ENCODE assay signal across 26 mouse cellular contexts in genomic region chr11:82016181-82016780, GRCm38 (mm10). TPM values are rescaled to one million over a fixed set of nuclear protein-coding genes. Genes with fewer than 3 reads are reported as not detected.
DNase-seq lines count a peak whose midpoint lies in the region; ATAC-seq and TF ChIP-seq lines count a peak whose summit lies in the region.
"Had no signal": no experiment of that assay in that cellular context is flagged by ENCODE, and none has a peak within 500 bp of the region (broad histone marks: within the 10 kb centered on the region; RNA-seq: fewer than 3 reads in every experiment).

No protein-coding gene starts in this region.

- dilution Hi-C loops in CH12.LX (cut with MboI; ENCODE audit: extremely low pct_ligation_motif_present, extremely low pct_unique_long_range_greater_than_20kb, low sequenced_read_pairs): no loop called here

- TF ChIP-seq RAD21 in CH12.LX (IDR thresholded peaks at IDR 0.05; ENCODE audit: low read depth, low read length): no peak

- H3K4me2 ChIP-seq in heart, embryonic 12.5 days: no peak overlapping the region
- H3K4me2 ChIP-seq in CH12.LX (ENCODE audit: insufficient read depth, low read depth, poor library complexity, severe bottlenecking): no peak overlapping the region
- H3K4me2 ChIP-seq: forebrain, embryonic 12.5 days; midbrain, embryonic 15.5 days had no signal

- no peaks in the 10 kb centered on the region for H3K79me2 ChIP-seq in heart, adult 2 months (replicated peaks; ENCODE audit: control insufficient read depth, insufficient read depth, low read length)
- no peaks in the 10 kb centered on the region for H3K79me2 ChIP-seq in CH12.LX (replicated peaks; ENCODE audit: control insufficient read depth, extremely low read depth, insufficient read depth, poor library complexity, severe bottlenecking)

- TF ChIP-seq EP300 in heart, adult 2 months (IDR thresholded peaks at IDR 0.05; ENCODE audit: insufficient read depth, low read depth, low read length): no peak
- no peak for TF ChIP-seq EP300 in CH12.LX (IDR thresholded peaks at IDR 0.05; ENCODE audit: low read length)

- no peak for ATAC-seq in heart, embryonic 12.5 days (ENCODE audit: insufficient number of reproducible peaks, low FRiP score)
- ATAC-seq: midbrain, embryonic 15.5 days had no signal

- H3K9ac ChIP-seq in heart, adult 2 months (ENCODE audit: low read depth, low read length): no peak overlapping the region
- H3K9ac ChIP-seq in heart, embryonic 12.5 days: no peak overlapping the region
- H3K9ac ChIP-seq in CH12.LX (ENCODE audit: insufficient read depth, low read depth): no peak overlapping the region
- H3K9ac ChIP-seq: forebrain, embryonic 12.5 days; midbrain, embryonic 15.5 days had no signal

- H3K27ac ChIP-seq in heart, adult 2 months: no peak overlapping the region
- H3K27ac ChIP-seq in heart, embryonic 12.5 days (ENCODE audit: poor library complexity, severe bottlenecking): no peak overlapping the region
- H3K27ac ChIP-seq in CH12.LX (ENCODE audit: insufficient read depth, low read depth): no peak overlapping the region
- H3K27ac ChIP-seq: forebrain, embryonic 12.5 days; layer of hippocampus, adult 2 months; midbrain, embryonic 15.5 days had no signal

- H3K4me3 ChIP-seq in heart, adult 2 months: no peak overlapping the region
- H3K4me3 ChIP-seq in heart, embryonic 12.5 days: no peak overlapping the region
- H3K4me3 ChIP-seq in CH12.LX (replicated peaks in 1 of 3; ENCODE audit: low read depth in 2 of 3, low read length in 2 of 3, poor library complexity in 1 of 3): no peak overlapping the region
- H3K4me3 ChIP-seq: forebrain, embryonic 12.5 days; layer of hippocampus, adult 2 months; midbrain, embryonic 15.5 days had no signal

- peaks cover 6% of the 10 kb centered on the region for H3K4me1 ChIP-seq in heart, adult 2 months (ENCODE audit: control insufficient read depth, insufficient read depth, low read length)
- H3K4me1 ChIP-seq in heart, embryonic 12.5 days (replicated peaks): peaks cover 22% of the 10 kb centered on the region
- peaks cover 13 to 54% of the 10 kb centered on the region in 2 experiments; a peak in 3 of 4 replicates for H3K4me1 ChIP-seq in CH12.LX (ENCODE audit: control insufficient read depth in 1 of 2, insufficient read depth in 2 of 2)
- H3K4me1 ChIP-seq: forebrain, embryonic 12.5 days; midbrain, embryonic 15.5 days had no signal

- H3K27me3 ChIP-seq in heart, adult 2 months (ENCODE audit: control insufficient read depth, insufficient read depth, low read length): no peaks in the 10 kb centered on the region
- H3K27me3 ChIP-seq in heart, embryonic 12.5 days (replicated peaks): no peaks in the 10 kb centered on the region
- H3K27me3 ChIP-seq in CH12.LX (replicated peaks): no peaks in the 10 kb centered on the region
- H3K27me3 ChIP-seq: forebrain, embryonic 12.5 days; midbrain, embryonic 15.5 days had no signal

- H3K9me3 ChIP-seq in heart, embryonic 12.5 days (replicated peaks): no peaks in the 10 kb centered on the region
- H3K9me3 ChIP-seq in CH12.LX (replicated peaks; ENCODE audit: low read length): no peaks in the 10 kb centered on the region
- H3K9me3 ChIP-seq: forebrain, embryonic 12.5 days; midbrain, embryonic 15.5 days had no signal

- intact Hi-C loops in heart, adult 2 months (cut with DNase I): loop anchor here (2.0 kb wide), 1 partner anchor 17 kb away; no protein-coding TSS in a partner anchor
- intact Hi-C loops in left cerebral cortex, postnatal 4 days (cut with DNase I): no loop called here

- no peak for TF ChIP-seq POLR2A in heart, adult 2 months (IDR thresholded peaks at IDR 0.05; ENCODE audit: insufficient read depth, low read depth, low read length)
- TF ChIP-seq POLR2A in CH12.LX (IDR thresholded peaks at IDR 0.05; ENCODE audit: low read depth, low read length): no peak

- TF ChIP-seq CTCF in heart, adult 2 months (IDR thresholded peaks at IDR 0.05): no peak
- no peak for TF ChIP-seq CTCF in CH12.LX (conservative IDR thresholded peaks at IDR 0.05 in 1 of 2, IDR thresholded peaks at IDR 0.05 in 1 of 2; ENCODE audit: low read depth in 2 of 2, low read length in 2 of 2)

- 28% methylated on average over 3 of the region's 3 CpGs for WGBS in heart, adult 2 months
- 60% methylated on average over 3 of the region's 3 CpGs for WGBS in heart, embryonic 12.5 days

- no peaks in the 10 kb centered on the region for H3K36me3 ChIP-seq in heart, adult 2 months (ENCODE audit: control insufficient read depth, insufficient read depth, low read length)
- H3K36me3 ChIP-seq in heart, embryonic 12.5 days: no peaks in the 10 kb centered on the region
- H3K36me3 ChIP-seq in CH12.LX (replicated peaks in 1 of 2; ENCODE audit: control insufficient read depth in 1 of 2, insufficient read depth in 1 of 2, low read length in 1 of 2): no peaks in the 10 kb centered on the region
- H3K36me3 ChIP-seq: forebrain, embryonic 12.5 days; midbrain, embryonic 15.5 days had no signal

- DNase-seq in heart, adult 2 months: peak; percentile 54 to 60
- DNase-seq in CH12.LX (ENCODE audit: extremely low read depth): peak; percentile 35
- peak; percentile 31 for DNase-seq in gastrocnemius, postnatal 25 days
- peak; percentile 43 for DNase-seq in heart, postnatal 4 days
- no peak for DNase-seq in left cerebral cortex, postnatal 4 days
- no peak for DNase-seq in frontal cortex, adult 2 months (ENCODE audit: extremely low spot score in 1 of 2, low spot score in 1 of 2)
- no peak for DNase-seq in cerebellum, postnatal 14 days
- DNase-seq: adrenal gland, adult 8-10 months; cerebellum, adult 9-10 months; kidney, adult 2 months; kidney, postnatal 14 days; layer of hippocampus, postnatal 36 days; lung, postnatal 10 days; retina, postnatal 1 day had no signal

- in situ Hi-C loops in CH12.LX (cut with MboI; ENCODE audit: low pct_ligation_motif_present, low pct_unique_long_range_greater_than_20kb, low sequenced_read_pairs): no loop called here

TF ChIP-seq in CH12.LX, 34 proteins besides CTCF, POLR2A, EP300 and RAD21:
- 0 out of 2 replicates have a peak, but pooled peaks have one; percentile 22 for TF ChIP-seq ETS1 (conservative IDR thresholded peaks at IDR 0.05; ENCODE audit: low read depth, low read length)
- TF ChIP-seq POLR2AphosphoS2 (IDR thresholded peaks at IDR 0.05; ENCODE audit: low read depth, low read length): no peak
TF ChIP-seq in CH12.LX: peak in this region for 1.

RNA-seq across cellular contexts. Expression of gene Ccl2, which starts 19.1 kb away (rescaled TPM):
- total RNA-seq in heart, adult 2 months (2021): 1 to 10 TPM; 1.1 to 1.6 TPM
- 4.6 and 5.5 TPM in 2 replicates for polyA plus RNA-seq in heart, adult 2 months (2012; rRNA removed)
- 8.0 and 8.8 TPM in 2 replicates for polyA plus RNA-seq in heart, embryonic 12.5 days (2016; fragmentation: Nextera tagmentation; extraction: Ambion mirVana)
- total RNA-seq in CH12.LX (2012; rRNA removed): 0.21 and 0.63 TPM in 2 replicates
- not detected in 2 replicates for total RNA-seq in CH12.LX (2014; rRNA removed)
- 0.49 TPM in 1 of 2 replicates, not detected in the other for polyA plus RNA-seq in CH12.LX (2012; ENCODE audit: insufficient read length, low read depth)
- under 1 TPM; 0.35 to 0.46 TPM for total RNA-seq in gastrocnemius, postnatal 25 days (2021)
- 1 to 10 TPM; 2.1 to 4.7 TPM for total RNA-seq in heart, postnatal 4 days (2021)
- 1 to 10 TPM in 1 of 2 experiments, not detected in 1; 1.2 TPM for total RNA-seq in left cerebral cortex, postnatal 4 days (2021)
- polyA plus RNA-seq in frontal cortex, adult 2 months (2012; rRNA removed): 0.30 and 0.36 TPM in 2 replicates
- total RNA-seq: layer of hippocampus, adult 2 months; left cerebral cortex, postnatal 14 days; megakaryocyte-erythroid progenitor cell, adult 5-6 weeks had no signal

RNA-seq across cellular contexts. Expression of gene Gm17268, which starts 22.1 kb away (rescaled TPM):
- not detected for total RNA-seq in heart, adult 2 months (2021)
- polyA plus RNA-seq in heart, adult 2 months (2012; rRNA removed): not detected in 2 replicates
- not detected in 2 replicates for polyA plus RNA-seq in heart, embryonic 12.5 days (2016; fragmentation: Nextera tagmentation; extraction: Ambion mirVana)
- not detected in 2 replicates for total RNA-seq in CH12.LX (2012; rRNA removed)
- total RNA-seq in CH12.LX (2014; rRNA removed): not detected in 2 replicates
- not detected in 2 replicates for polyA plus RNA-seq in CH12.LX (2012; ENCODE audit: insufficient read length, low read depth)
- not detected for total RNA-seq in gastrocnemius, postnatal 25 days (2021)
- total RNA-seq in heart, postnatal 4 days (2021): not detected
- not detected for total RNA-seq in left cerebral cortex, postnatal 4 days (2021)
- polyA plus RNA-seq in frontal cortex, adult 2 months (2012; rRNA removed): not detected in 2 replicates
- total RNA-seq: adrenal gland, adult 8-10 months; hematopoietic stem cell, adult 5-6 weeks; layer of hippocampus, adult 2 months; layer of hippocampus, postnatal 36 days; left cerebral cortex, postnatal 14 days; megakaryocyte-erythroid progenitor cell, adult 5-6 weeks had no signal
- polyA plus RNA-seq: cortical plate, adult 2 months; embryonic facial prominence, embryonic 11.5 days; forebrain, embryonic 12.5 days; kidney, adult 2 months; limb, embryonic 14.5 days; liver, embryonic 16.5 days; midbrain, embryonic 15.5 days; stomach, embryonic 16.5 days had no signal

RNA-seq across cellular contexts. Expression of gene Ccl7, which starts 29.2 kb away (rescaled TPM):
- total RNA-seq in heart, adult 2 months (2021): 1 to 10 TPM in 1 of 2 experiments, under 1 TPM in 1; 0.68 to 1.7 TPM
- 1.1 and 1.4 TPM in 2 replicates for polyA plus RNA-seq in heart, adult 2 months (2012; rRNA removed)
- polyA plus RNA-seq in heart, embryonic 12.5 days (2016; fragmentation: Nextera tagmentation; extraction: Ambion mirVana): 2.6 and 3.9 TPM in 2 replicates
- total RNA-seq in CH12.LX (2012; rRNA removed) (0.25 TPM in 1 of 2 replicates, not detected in the other), CH12.LX (2014; rRNA removed) (not detected in 2 replicates)
- not detected in 2 replicates for polyA plus RNA-seq in CH12.LX (2012; ENCODE audit: insufficient read length, low read depth)
- under 1 TPM in 1 of 2 experiments, not detected in 1; 0.35 TPM for total RNA-seq in gastrocnemius, postnatal 25 days (2021)
- total RNA-seq in heart, postnatal 4 days (2021): 1 to 10 TPM; 1.2 to 1.5 TPM
- not detected for total RNA-seq in left cerebral cortex, postnatal 4 days (2021)
- 0.19 and 0.44 TPM in 2 replicates for polyA plus RNA-seq in frontal cortex, adult 2 months (2012; rRNA removed)
- total RNA-seq: hematopoietic stem cell, adult 5-6 weeks; layer of hippocampus, adult 2 months; layer of hippocampus, postnatal 36 days; megakaryocyte-erythroid progenitor cell, adult 5-6 weeks had no signal
- polyA plus RNA-seq: embryonic facial prominence, embryonic 11.5 days had no signal

RNA-seq across cellular contexts. Expression of gene Ccl11, which starts 41.3 kb away (rescaled TPM):
- total RNA-seq in heart, adult 2 months (2021): 1 to 10 TPM; 1.7 to 3.6 TPM
- 3.1 and 5.9 TPM in 2 replicates for polyA plus RNA-seq in heart, adult 2 months (2012; rRNA removed)
- polyA plus RNA-seq in heart, embryonic 12.5 days (2016; fragmentation: Nextera tagmentation; extraction: Ambion mirVana): 0.15 TPM in 1 of 2 replicates, not detected in the other
- not detected in 2 replicates for total RNA-seq in CH12.LX (2012; rRNA removed)
- total RNA-seq in CH12.LX (2014; rRNA removed): not detected in 2 replicates
- not detected in 2 replicates for polyA plus RNA-seq in CH12.LX (2012; ENCODE audit: insufficient read length, low read depth)
- total RNA-seq in gastrocnemius, postnatal 25 days (2021): 10 to 100 TPM; 12.2 to 14.3 TPM
- total RNA-seq in heart, postnatal 4 days (2021): under 1 TPM; 0.41 to 0.43 TPM
- not detected for total RNA-seq in left cerebral cortex, postnatal 4 days (2021)
- polyA plus RNA-seq in frontal cortex, adult 2 months (2012; rRNA removed): 0.08 and 0.15 TPM in 2 replicates
- total RNA-seq: hematopoietic stem cell, adult 5-6 weeks; layer of hippocampus, postnatal 36 days; megakaryocyte-erythroid progenitor cell, adult 5-6 weeks had no signal
- polyA plus RNA-seq: cortical plate, adult 2 months; embryonic facial prominence, embryonic 11.5 days; forebrain, embryonic 12.5 days; midbrain, embryonic 15.5 days had no signal

RNA-seq across cellular contexts. Expression of gene Asic2, which starts 48.0 kb away (rescaled TPM):
- not detected for total RNA-seq in heart, adult 2 months (2021)
- 0.06 TPM in 1 of 2 replicates, not detected in the other for polyA plus RNA-seq in heart, adult 2 months (2012; rRNA removed)
- 0.06 and 0.12 TPM in 2 replicates for polyA plus RNA-seq in heart, embryonic 12.5 days (2016; fragmentation: Nextera tagmentation; extraction: Ambion mirVana)
- total RNA-seq in CH12.LX (2012; rRNA removed): not detected in 2 replicates
- total RNA-seq in CH12.LX (2014; rRNA removed): not detected in 2 replicates
- polyA plus RNA-seq in CH12.LX (2012; ENCODE audit: insufficient read length, low read depth): not detected in 2 replicates
- total RNA-seq in gastrocnemius, postnatal 25 days (2021): not detected
- total RNA-seq in heart, postnatal 4 days (2021): under 1 TPM in 1 of 2 experiments, not detected in 1; 0.11 TPM
- total RNA-seq in left cerebral cortex, postnatal 4 days (2021): 10 to 100 TPM; 52.8 to 57.6 TPM
- polyA plus RNA-seq in frontal cortex, adult 2 months (2012; rRNA removed): 54.8 and 57.8 TPM in 2 replicates
- total RNA-seq: hematopoietic stem cell, adult 5-6 weeks; megakaryocyte-erythroid progenitor cell, adult 5-6 weeks had no signal
- polyA plus RNA-seq: liver, embryonic 16.5 days had no signal

Comparison
In these comparisons a context has a peak if more than half of its experiments do, and no peak if none do; other contexts are left out.
1. DNase-seq: peak in heart, adult 2 months (2 of 2), CH12.LX (single experiment), gastrocnemius, postnatal 25 days (single experiment) and heart, postnatal 4 days (single experiment); none in left cerebral cortex, postnatal 4 days (single experiment), frontal cortex, adult 2 months (0 of 2) and cerebellum, postnatal 14 days (0 of 2).